Mouse (Mus musculus) thymus, postnatal 36 days (tissue): ENCODE results near the gene Ppp1r18.

Experiments
- DNase-seq, 2 experiments: peaks; one replicate each; pipeline ENCODE4 v3.0.0; 2022; ENCODE audit warnings: mixed read lengths in 2 of 2

The Ppp1r18 gene

GRCm38 (mm10) chr17:35865481-35866280 is at the start of gene Ppp1r18:
Ppp1r18 (plus strand) TSS chr17:35865593.
- peak; percentile 57 to 66 for DNase-seq

- no peak for DNase-seq
Measured at GRCm38 (mm10) chr17:35815836-35816235, 49.6 kb upstream of the Ppp1r18 start.

GRCm38 (mm10) chr17:35816686-35817085 is 48.7 kb upstream of the Ppp1r18 start:
- DNase-seq, result no peak

GRCm38 (mm10) chr17:35817226-35817625 is 48.2 kb upstream of the Ppp1r18 start:
- no peak for DNase-seq

GRCm38 (mm10) chr17:35820111-35820510 is 45.3 kb upstream of the Ppp1r18 start:
- DNase-seq, result no peak

- peak; percentile 38 to 56 for DNase-seq
Measured at GRCm38 (mm10) chr17:35821439-35822430, 43.7 kb upstream of the Ppp1r18 start, which contains the start of gene Ier3. Ier3 (plus strand) TSS chr17:35821684.

- DNase-seq, result no peak
Measured at GRCm38 (mm10) chr17:35822564-35822963, 42.8 kb upstream of the Ppp1r18 start.

- DNase-seq, result peak; percentile 77 to 82
Measured at GRCm38 (mm10) chr17:35822964-35823937, 42.1 kb upstream of the Ppp1r18 start, which contains the start of gene Flot1. Flot1 (plus strand) TSS chr17:35823230.

GRCm38 (mm10) chr17:35824402-35824801 is 41.0 kb upstream of the Ppp1r18 start:
- DNase-seq, result peak in 1 of 2 experiments; percentile 38

GRCm38 (mm10) chr17:35825109-35825850 is 40.1 kb upstream of the Ppp1r18 start:
- no peak for DNase-seq

- peak; percentile 90 to 93 for DNase-seq
Measured at GRCm38 (mm10) chr17:35829737-35830136, 35.7 kb upstream of the Ppp1r18 start.

GRCm38 (mm10) chr17:35832400-35833238 is 32.8 kb upstream of the Ppp1r18 start:
- DNase-seq, result no peak

GRCm38 (mm10) chr17:35833239-35833751 is 32.1 kb upstream of the Ppp1r18 start:
- no peak for DNase-seq

- DNase-seq, result no peak
Measured at GRCm38 (mm10) chr17:35833894-35834293, 31.5 kb upstream of the Ppp1r18 start.

- DNase-seq, result no peak
Measured at GRCm38 (mm10) chr17:35834696-35835422, 30.5 kb upstream of the Ppp1r18 start.

- DNase-seq, result peak in 1 of 2 experiments; percentile 36
Measured at GRCm38 (mm10) chr17:35835424-35836140, 29.8 kb upstream of the Ppp1r18 start.

GRCm38 (mm10) chr17:35836178-35836965 is 29.0 kb upstream of the Ppp1r18 start:
- DNase-seq, result peak; percentile 75 to 77

- peak; percentile 97 for DNase-seq
Measured at GRCm38 (mm10) chr17:35836991-35837422, 28.4 kb upstream of the Ppp1r18 start.
